Mouse (Mus musculus) lung, adult 2 months (tissue): ENCODE measurements around the gene Dner.

ENCODE experiments used
- CTCF ChIP-seq: fragments of 200-500 bp; IDR thresholded peaks from 2 replicates; pipeline ENCODE4 v1.5.1; 2011; ENCODE audit warnings: mild to moderate bottlenecking, low read length, control low read depth; ENCODE audit not compliant: insufficient read depth
- POLR2A ChIP-seq: fragments of 200-500 bp; IDR thresholded peaks from 2 replicates; pipeline ENCODE4 v1.6.1; 2011; ENCODE audit warnings: low read depth, mild to moderate bottlenecking, control low read depth, low read length, borderline replicate concordance; ENCODE audit errors: extremely low read depth

DNA sequence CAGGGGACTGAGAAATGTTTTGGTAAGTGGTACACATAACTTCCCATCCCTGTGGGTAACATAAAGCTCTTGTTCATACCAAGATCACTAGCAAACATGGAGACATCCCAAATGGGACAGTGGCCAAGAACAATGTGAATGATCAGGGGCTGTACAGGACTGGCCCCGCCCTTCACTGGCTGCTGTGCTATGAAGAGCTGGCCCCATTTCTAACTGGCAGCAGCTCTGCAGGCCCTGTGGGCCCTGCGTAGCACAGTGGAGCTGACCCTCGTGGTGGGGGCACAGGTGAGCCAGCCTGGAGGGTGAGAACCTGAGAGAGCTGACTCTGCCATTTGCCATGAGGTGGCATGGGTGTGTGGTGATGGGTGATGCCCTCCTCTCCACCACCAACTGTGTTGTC lies 100.0 kb downstream of the Dner start:
- TF ChIP-seq CTCF, result no peak
- no peak for TF ChIP-seq POLR2A
